Mouse (Mus musculus) ES-Bruce4 (cell line): ENCODE measurements around the gene Tenm1.

Experiments used
- CTCF ChIP-seq: IDR thresholded peaks from one replicate; pipeline ENCODE4 v1.8.1; 2011; ENCODE audit warnings: low read depth, low read length
- EP300 ChIP-seq: IDR thresholded peaks from 2 replicates; pipeline ENCODE4 v1.6.1; 2011; ENCODE audit warnings: low read depth, low read length; ENCODE audit not compliant: insufficient read depth
- POLR2A ChIP-seq: IDR thresholded peaks from one replicate; pipeline ENCODE4 v1.8.1; 2011; ENCODE audit warnings: low read length; ENCODE audit not compliant: insufficient read depth

DNA sequence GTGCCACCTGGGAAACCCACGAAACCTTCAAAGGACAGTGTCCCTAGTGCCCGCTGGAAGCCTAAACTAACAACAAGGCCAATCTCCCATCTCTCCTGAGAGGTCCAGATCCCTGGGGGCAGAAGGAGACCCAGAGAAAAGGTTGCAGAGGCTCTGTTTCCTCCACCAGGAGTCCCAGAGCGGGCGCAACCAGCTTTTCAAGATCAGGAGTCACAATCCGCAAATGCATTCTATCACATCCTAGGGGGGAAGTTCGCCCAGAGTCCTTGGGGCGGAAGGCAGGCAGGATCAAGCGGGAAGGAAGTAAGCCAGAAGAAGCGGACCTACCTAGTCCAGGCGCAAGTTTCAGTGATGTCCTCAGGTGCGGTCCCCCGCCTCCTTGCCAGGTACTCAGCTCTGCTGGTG, 963 bp downstream of the Tenm1 start:
- TF ChIP-seq CTCF = no peak
- TF ChIP-seq POLR2A = no peak
- no peak for TF ChIP-seq EP300
